Mouse (Mus musculus) lung, postnatal 0 days (tissue): ENCODE data around the gene Art2b. TPM values are rescaled to one million over a fixed set of nuclear protein-coding genes. Genes with fewer than 3 reads are reported as not detected.
A peak's percentile ranks its signal among the peaks of the same experiment; 100 is the strongest.
"Not testable (repeated sequence)": the region's sequence is repeated elsewhere in the genome, so short reads cannot be mapped to it uniquely, and the experiment has no call there.

ENCODE experiments used
- ATAC-seq: fragments of 200-750 bp; cut with Nextera tagmentation; 2 replicates; pipeline ENCODE4 v1.8.0; 2017; ENCODE audit warnings: moderate library complexity
- DNase-seq: peaks from one replicate; pipeline ENCODE4 v3.0.0-alpha.2; 2016; ENCODE audit warnings: low spot score
- H3K27ac ChIP-seq: fragments of 300-500 bp; sonication (generic); 2 replicates; pipeline ENCODE4 v1.5.1; 2014; ENCODE audit warnings: antibody characterized with exemption, mild to moderate bottlenecking, low read length, mixed read lengths
- H3K27me3 ChIP-seq: fragments of 300-500 bp; sonication (generic); replicated peaks from 2 replicates; pipeline ENCODE4 v1.6.1; 2014; ENCODE audit warnings: low read length, mixed read lengths; ENCODE audit not compliant: insufficient read depth
- H3K36me3 ChIP-seq: fragments of 300-500 bp; sonication (generic); 2 replicates; pipeline ENCODE4 v1.6.1; 2014; ENCODE audit warnings: low read length, mixed read lengths; ENCODE audit not compliant: insufficient read depth
- H3K4me1 ChIP-seq: fragments of 300-500 bp; sonication (generic); 2 replicates; pipeline ENCODE4 v1.6.1; 2014; ENCODE audit warnings: antibody characterized with exemption, low read depth, low read length, mixed read lengths; ENCODE audit not compliant: insufficient read depth
- H3K4me2 ChIP-seq: fragments of 300-500 bp; sonication (generic); replicated peaks from 2 replicates; pipeline ENCODE4 v1.6.1; 2014; ENCODE audit warnings: low read depth, mild to moderate bottlenecking, low read length, moderate library complexity, mixed read lengths
- H3K4me3 ChIP-seq: fragments of 300-500 bp; sonication (generic); 2 replicates; pipeline ENCODE4 v1.5.1; 2014; ENCODE audit warnings: low read depth, low read length
- H3K9ac ChIP-seq: fragments of 300-500 bp; sonication (generic); replicated peaks from 2 replicates; pipeline ENCODE4 v1.6.1; 2014; ENCODE audit warnings: low read depth, mild to moderate bottlenecking
- H3K9me3 ChIP-seq: fragments of 300-500 bp; sonication (generic); 2 replicates; pipeline ENCODE4 v1.6.1; 2016; ENCODE audit warnings: low read length, mixed read lengths
- CTCF ChIP-seq: IDR thresholded peaks from 2 replicates; pipeline ENCODE4 v1.5.1; 2016; ENCODE audit warnings: antibody characterized with exemption, mild to moderate bottlenecking
- EP300 ChIP-seq: IDR thresholded peaks from 2 replicates; pipeline ENCODE4 v1.6.1; 2016; ENCODE audit warnings: antibody characterized with exemption, mild to moderate bottlenecking, control low read depth
- WGBS: fragments of 180-500 bp; shearing (Covaris S2); extraction: QIAGEN DNeasy Blood & Tissue Kit; methylation state at CpG from one replicate; pipeline ENCODE4 v1.1.7; 2014; 5-methylcytosine and 5-hydroxymethylcytosine counted together
- polyA plus RNA-seq: library from polyadenylated mRNA; unstranded; fragments of >200 nt; fragmentation: Nextera tagmentation; extraction: Ambion mirVana; gene quantifications from 2 replicates; pipeline ENCODE4 v1.2.1, GENCODE M21; 2015

Art2b gene
- polyA plus RNA-seq, 1 experiment from 2014 or later, result not detected

DNA sequence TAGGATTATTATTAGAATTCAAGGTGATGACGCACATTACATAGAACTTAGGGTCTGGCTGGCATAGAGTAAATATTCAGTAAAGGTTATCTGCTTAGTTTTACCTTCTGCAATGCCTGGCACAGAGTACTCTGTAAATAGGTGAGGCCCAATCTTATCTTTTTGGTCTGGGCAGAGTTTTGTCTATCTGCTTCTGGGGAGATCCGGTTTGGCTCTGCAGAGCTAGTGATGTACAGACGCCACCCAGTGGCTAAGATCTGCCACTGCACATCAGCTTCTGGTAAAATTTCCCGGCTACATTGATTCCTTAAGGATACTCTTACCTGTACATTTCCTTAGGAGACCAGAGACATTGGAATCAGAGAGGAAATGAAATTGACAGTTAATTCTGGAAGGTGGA lies 35.0 kb upstream of the Art2b start:
- no peak for TF ChIP-seq EP300
- TF ChIP-seq CTCF, result peak; percentile 79
- Histone ChIP-seq H3K4me2 (no peak overlapping the region), H3K4me3 (no peak overlapping the region), H3K27me3 (no peaks in the 10 kb centered on the region), H3K4me1 (no peaks in the 10 kb centered on the region), H3K27ac (no peak overlapping the region), H3K9ac (no peak overlapping the region), H3K9me3 (no peaks in the 10 kb centered on the region), H3K36me3 (no peaks in the 10 kb centered on the region)
- WGBS, result 19% methylated on average over 4 of the region's 4 CpGs
- ATAC-seq (no peak), DNase-seq (peak; percentile 53)

DNA sequence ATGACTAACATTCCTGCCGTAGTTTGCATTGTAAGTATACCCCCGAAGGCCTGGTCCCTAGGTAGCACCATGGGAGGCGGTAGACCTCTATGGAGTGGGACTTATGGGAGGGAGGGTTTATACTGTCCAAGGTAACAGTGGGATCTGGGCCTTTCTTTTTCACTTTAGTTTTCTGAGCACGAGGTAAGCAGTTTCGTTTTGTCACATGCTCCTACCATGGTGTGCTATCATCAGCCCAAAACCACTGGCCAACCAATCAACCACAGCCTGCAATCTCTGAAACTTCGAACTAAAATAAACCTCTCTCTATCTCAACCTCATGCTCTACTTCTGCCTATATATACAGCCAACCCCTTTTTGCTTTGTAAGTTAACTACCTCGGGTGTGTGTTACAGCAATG lies 32.9 kb upstream of the Art2b start:
- TF ChIP-seq CTCF, result no peak
- no peak for TF ChIP-seq EP300
- no peak for ATAC-seq
- Histone ChIP-seq H3K9me3 (no peaks in the 10 kb centered on the region), H3K36me3 (no peaks in the 10 kb centered on the region), H3K4me3 (no peak overlapping the region), H3K9ac (no peak overlapping the region), H3K4me2 (no peak overlapping the region), H3K27ac (no peak overlapping the region), H3K4me1 (no peaks in the 10 kb centered on the region), H3K27me3 (no peaks in the 10 kb centered on the region)
- no peak for DNase-seq
- 73% methylated on average over 7 of the region's 7 CpGs for WGBS

DNA sequence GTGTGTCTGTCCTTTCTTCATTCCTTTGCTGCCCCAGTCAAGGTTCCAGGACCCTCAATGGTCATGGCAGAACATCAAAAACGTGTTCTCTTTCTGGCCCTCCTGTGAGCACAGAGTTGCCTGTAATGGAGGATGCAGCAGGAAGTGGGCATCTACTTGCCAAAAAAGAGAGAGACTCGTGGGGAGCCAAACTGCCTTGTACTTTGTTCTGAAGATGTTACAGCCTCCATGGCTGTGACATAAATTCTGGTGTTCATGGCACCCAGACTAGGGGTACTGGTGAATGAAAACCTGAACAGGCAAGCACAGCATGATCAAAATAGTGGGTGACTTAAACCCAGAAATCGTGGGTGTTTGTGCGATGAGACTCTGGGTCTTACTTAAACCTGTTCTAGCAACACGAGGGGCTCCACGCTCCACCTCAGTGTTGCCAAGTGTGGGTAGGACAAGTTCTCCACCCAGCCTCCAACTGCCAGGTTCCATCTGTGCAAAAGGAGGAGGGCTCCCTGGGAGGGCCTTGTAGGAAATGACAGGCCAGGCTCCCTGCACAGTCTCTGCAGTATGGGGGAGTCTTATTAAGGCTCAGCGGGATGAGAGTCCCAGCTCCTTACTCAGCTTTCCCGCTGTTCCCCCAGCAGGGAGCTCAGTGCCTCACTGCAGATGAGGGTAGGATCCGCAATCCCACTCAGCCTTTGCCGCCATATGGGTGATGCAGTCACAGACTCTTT lies 32.2 kb upstream of the Art2b start:
- TF ChIP-seq EP300, result no peak
- TF ChIP-seq CTCF, result no peak
- ATAC-seq (no peak), DNase-seq (no peak)
- 71% methylated on average over 10 of the region's 10 CpGs for WGBS
- Histone ChIP-seq H3K4me1 (no peaks in the 10 kb centered on the region), H3K9me3 (no peaks in the 10 kb centered on the region), H3K27me3 (no peaks in the 10 kb centered on the region), H3K4me3 (no peak overlapping the region), H3K27ac (no peak overlapping the region), H3K9ac (no peak overlapping the region), H3K4me2 (no peak overlapping the region), H3K36me3 (no peaks in the 10 kb centered on the region)

DNA sequence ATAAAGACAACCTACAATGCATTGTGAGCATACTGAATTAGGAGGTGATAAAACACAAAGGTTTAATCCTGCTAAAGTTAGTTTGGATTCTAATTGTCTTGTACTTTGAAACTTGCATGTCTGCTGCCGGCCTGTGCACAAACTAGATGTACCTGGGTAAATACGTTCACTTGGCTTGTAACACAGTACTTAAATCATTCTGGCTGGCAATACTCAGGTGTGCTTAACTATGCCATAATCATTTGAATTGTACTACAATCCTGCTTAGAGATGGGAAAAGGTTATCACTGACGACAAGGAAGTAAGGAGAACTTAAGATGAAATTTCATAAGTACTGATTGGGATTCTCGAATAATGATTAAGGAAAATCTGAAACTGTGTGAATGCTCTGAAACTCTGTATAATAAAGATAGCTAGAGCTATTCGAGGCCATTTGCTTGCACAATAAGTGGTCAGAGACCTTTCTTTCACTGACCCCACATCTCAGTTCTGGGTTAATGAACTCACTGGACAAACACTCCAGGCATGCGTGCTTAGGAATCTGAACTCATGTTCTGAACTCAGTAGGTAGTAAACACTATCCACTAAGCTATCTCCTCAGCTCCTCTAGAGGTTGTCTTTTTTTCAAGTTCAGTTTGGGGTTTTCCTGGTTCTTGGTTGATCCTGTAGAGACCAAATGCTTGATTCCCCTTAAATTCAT lies 30.9 kb upstream of the Art2b start:
- no peaks in the 10 kb centered on the region for H3K36me3 ChIP-seq
- no peak overlapping the region for H3K4me2 ChIP-seq
- no peaks in the 10 kb centered on the region for H3K4me1 ChIP-seq
- no peaks in the 10 kb centered on the region for H3K9me3 ChIP-seq
- DNase-seq, result no peak
- H3K27me3 ChIP-seq, result no peaks in the 10 kb centered on the region
- no peak for ATAC-seq
- H3K4me3 ChIP-seq, result no peak overlapping the region
- WGBS, result 58% methylated on average over 6 of the region's 6 CpGs
- no peak overlapping the region for H3K27ac ChIP-seq
- H3K9ac ChIP-seq, result no peak overlapping the region
- TF ChIP-seq EP300 (no peak), CTCF (no peak)

DNA sequence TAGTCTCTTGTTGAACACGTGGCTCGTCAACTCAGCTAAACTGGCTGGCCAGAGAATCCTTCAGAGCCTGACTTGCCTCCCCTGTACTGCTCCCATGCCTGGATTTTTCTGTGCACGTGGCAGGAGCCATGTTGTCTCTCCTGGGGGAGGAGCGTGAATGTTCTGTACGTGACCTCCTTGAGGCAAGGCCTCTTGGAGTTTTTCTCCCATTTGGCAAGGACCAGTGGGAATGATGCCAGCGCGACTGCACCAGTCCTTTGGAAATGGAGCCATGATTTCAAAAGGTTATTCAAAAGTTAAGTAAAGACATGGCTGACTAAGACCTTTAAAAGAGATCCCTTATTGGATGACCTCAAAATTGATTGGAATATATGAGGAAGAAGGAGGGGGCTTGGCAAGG lies 30.0 kb upstream of the Art2b start:
- DNase-seq, result no peak
- no peak for ATAC-seq
- H3K4me1 ChIP-seq, result no peaks in the 10 kb centered on the region
- no peaks in the 10 kb centered on the region for H3K36me3 ChIP-seq
- H3K4me3 ChIP-seq, result no peak overlapping the region
- no peaks in the 10 kb centered on the region for H3K27me3 ChIP-seq
- no peak overlapping the region for H3K4me2 ChIP-seq
- no peak overlapping the region for H3K9ac ChIP-seq
- H3K27ac ChIP-seq, result no peak overlapping the region
- no peak for TF ChIP-seq EP300
- TF ChIP-seq CTCF, result no peak
- 50% methylated on average over 7 of the region's 7 CpGs for WGBS
- no peaks in the 10 kb centered on the region for H3K9me3 ChIP-seq

DNA sequence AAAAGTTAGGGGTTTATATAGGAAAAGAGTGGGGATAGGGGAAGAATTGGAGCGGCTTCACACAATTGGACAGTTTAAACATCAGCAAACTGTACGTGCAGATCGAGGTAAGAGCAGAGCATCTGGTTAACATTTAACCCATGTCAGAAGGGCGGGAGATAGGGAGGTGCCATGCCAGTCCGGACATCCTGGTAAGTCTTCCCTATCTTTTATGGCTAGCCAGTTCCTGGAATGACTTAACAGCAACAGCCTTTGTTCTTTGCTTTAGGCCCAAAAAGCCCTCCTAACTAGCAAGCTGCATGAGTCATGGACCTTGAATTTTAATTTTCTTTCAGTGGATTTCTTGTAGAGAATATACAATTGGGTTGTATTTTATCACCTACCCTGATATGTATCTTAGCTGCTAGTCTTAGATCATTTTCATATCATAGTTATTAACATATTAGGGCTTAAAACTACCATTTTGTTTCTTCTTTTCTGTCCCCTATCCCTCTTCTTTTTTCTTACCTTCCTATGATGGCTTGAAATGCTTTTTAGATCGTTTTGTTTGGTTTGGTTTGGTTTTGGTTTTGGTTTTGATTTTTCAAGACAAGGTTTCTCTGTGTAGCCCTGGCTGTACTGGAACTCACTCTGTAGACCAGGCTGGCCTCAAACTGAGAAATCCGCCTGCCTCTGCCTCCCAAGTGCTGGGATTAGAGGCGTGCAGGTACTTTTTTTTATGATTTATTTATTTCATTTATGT lies 27.6 kb upstream of the Art2b start:
- 63% methylated on average over 8 of the region's 8 CpGs for WGBS
- H3K27ac ChIP-seq, H3K4me2 ChIP-seq, H3K4me1 ChIP-seq, ATAC-seq, H3K36me3 ChIP-seq, H3K4me3 ChIP-seq, H3K9me3 ChIP-seq, H3K9ac ChIP-seq, H3K27me3 ChIP-seq, DNase-seq: not testable (repeated sequence)
